Mouse (Mus musculus) kidney, adult 2 months (tissue): ENCODE data around the gene Zswim5.

Experiments
- CTCF ChIP-seq: fragments of 200-500 bp; conservative IDR thresholded peaks from 2 replicates; pipeline ENCODE4 v1.5.1; 2011; ENCODE audit warnings: low read depth, mild to moderate bottlenecking, control low read depth, low read length, moderate library complexity, mixed read lengths; ENCODE audit not compliant: insufficient read depth, insufficient read length
- POLR2A ChIP-seq: fragments of 200-500 bp; IDR thresholded peaks from one replicate; pipeline ENCODE4 v1.6.1; 2011; ENCODE audit warnings: low read depth, low read length, control low read depth

- TF ChIP-seq CTCF (no peak), POLR2A (no peak)
Observed at GRCm38 (mm10) chr4:117017738-117018137, 140.6 kb downstream of the Zswim5 start.
